ENCODE assay signal across 15 mouse cellular contexts in the genomic region with DNA sequence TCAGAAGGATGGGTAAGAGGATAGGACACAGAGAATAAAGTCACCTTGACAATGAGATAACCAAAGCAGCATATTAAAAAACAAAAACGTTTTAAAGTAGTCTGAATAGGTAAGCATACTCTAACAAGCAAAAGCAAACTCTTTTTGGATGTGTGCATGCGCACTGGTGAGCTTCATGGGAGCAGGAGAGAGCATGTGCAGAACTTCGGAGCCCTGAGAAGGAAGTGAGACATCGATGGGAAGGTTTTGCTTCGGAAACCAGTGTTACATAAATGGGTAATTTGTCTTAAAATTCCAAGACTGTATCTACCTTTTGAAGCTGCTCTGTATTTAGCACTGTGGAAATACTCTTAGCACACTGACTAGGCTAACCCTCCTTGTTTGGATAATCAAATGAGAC.
"Had no signal": no experiment of that assay in that cellular context is flagged by ENCODE, and none has a peak within 500 bp of the region (broad histone marks: within the 10 kb centered on the region; RNA-seq: fewer than 3 reads in every experiment).

No protein-coding gene starts in this region.

- DNase-seq: retina, postnatal 1 day; right cerebral cortex, adult 18-20 months; right cerebral cortex, postnatal 14 days; right cerebral cortex, postnatal 25 days; right cerebral cortex, postnatal 4 days; spleen, adult 18-20 months; thymus, adult 18-20 months; thymus, adult 2 months; thymus, postnatal 14 days; thymus, postnatal 25 days; thymus, postnatal 36 days; thymus, postnatal 4 days had no signal

- H3K27me3 ChIP-seq: neural tube, embryonic 15.5 days; stomach, embryonic 15.5 days had no signal

- H3K9ac ChIP-seq: neural tube, embryonic 15.5 days; stomach, embryonic 15.5 days had no signal

- H3K9me3 ChIP-seq: neural tube, embryonic 15.5 days; stomach, embryonic 15.5 days had no signal

- H3K27ac ChIP-seq: neural tube, embryonic 15.5 days; stomach, embryonic 15.5 days; stomach, postnatal 0 days had no signal

- H3K36me3 ChIP-seq: neural tube, embryonic 15.5 days; stomach, embryonic 15.5 days had no signal

- H3K4me3 ChIP-seq: neural tube, embryonic 15.5 days; stomach, embryonic 15.5 days had no signal

- H3K4me2 ChIP-seq: neural tube, embryonic 15.5 days; stomach, embryonic 15.5 days had no signal

- H3K4me1 ChIP-seq: stomach, embryonic 15.5 days had no signal
